Mouse (Mus musculus) hematopoietic stem cell, adult 5-6 weeks (primary cell): ENCODE data around the gene Rbm4. TPM values are rescaled to one million over a fixed set of nuclear protein-coding genes. Genes with fewer than 3 reads are reported as not detected.
"Not testable (repeated sequence)": the region's sequence is repeated elsewhere in the genome, so short reads cannot be mapped to it uniquely, and the experiment has no call there.

Experiments used
- ATAC-seq, 2 experiments: fragments of 125-278 bp in 1 of 2; replicated peaks in 1 of 2; 2 replicates each; pipeline ENCODE4 v1.8.0; 2016 to 2017; ENCODE audit warnings: inconsistent platforms in 2 of 2, mild to moderate bottlenecking in 2 of 2, moderate number of reproducible peaks in 2 of 2, low read depth in 1 of 2, moderate TSS enrichment in 1 of 2; ENCODE audit not compliant: low FRiP score in 2 of 2, poor library complexity in 2 of 2, severe bottlenecking in 2 of 2, insufficient read depth in 1 of 2, low TSS enrichment in 1 of 2
- total RNA-seq: library from RNA; stranded (forward); fragments of 172-1452, 232-1000 nt; gene quantifications from 2 replicates; pipeline ENCODE4 v1.2.3, GENCODE M21; 2017

Gene Rbm4
- 75.7 and 127 TPM in 2 replicates for total RNA-seq

GRCm38 (mm10) chr19:4793831-4794422 lies at the start of gene Rbm4:
Gene Rbm4, minus strand, starts transcription at chr19:4793901.
- peak; percentile 98 to 100 for ATAC-seq

GRCm38 (mm10) chr19:4842611-4843010 lies 48.9 kb upstream of the Rbm4 start:
- no peak for ATAC-seq

- ATAC-seq, result no peak
These were observed 47.1 kb upstream of the Rbm4 start for GRCm38 (mm10) chr19:4840848-4841247.

- ATAC-seq, result peak; percentile 94 to 96
These were observed 45.4 kb upstream of the Rbm4 start, which contains the start of the genes Ccs and Ccdc87 for GRCm38 (mm10) chr19:4839149-4839548. Gene Ccs, minus strand, starts transcription at chr19:4839332. Gene Ccdc87, plus strand, starts transcription at chr19:4839366.

- ATAC-seq, result no peak
These were observed 44.9 kb upstream of the Rbm4 start for GRCm38 (mm10) chr19:4838526-4839140.

- ATAC-seq, result no peak
These were observed 43.3 kb upstream of the Rbm4 start for GRCm38 (mm10) chr19:4837049-4837448.

GRCm38 (mm10) chr19:4836096-4836495 lies 42.4 kb upstream of the Rbm4 start:
- no peak for ATAC-seq

GRCm38 (mm10) chr19:4833977-4834376 lies 40.3 kb upstream of the Rbm4 start:
- ATAC-seq, result no peak

- ATAC-seq, result no peak
These were observed 35.5 kb upstream of the Rbm4 start for GRCm38 (mm10) chr19:4829156-4829555.

- ATAC-seq, result no peak
These were observed 34.9 kb upstream of the Rbm4 start for GRCm38 (mm10) chr19:4828444-4829114.

- ATAC-seq, result no peak
These were observed 27.1 kb upstream of the Rbm4 start for GRCm38 (mm10) chr19:4820678-4821303.

GRCm38 (mm10) chr19:4817182-4817835 lies 23.6 kb upstream of the Rbm4 start:
- no peak for ATAC-seq

- no peak for ATAC-seq
These were observed 19.3 kb upstream of the Rbm4 start for GRCm38 (mm10) chr19:4813015-4813414.

GRCm38 (mm10) chr19:4812334-4812949 lies 18.7 kb upstream of the Rbm4 start:
- ATAC-seq, result not testable (repeated sequence)

- no peak for ATAC-seq
These were observed 18.2 kb upstream of the Rbm4 start for GRCm38 (mm10) chr19:4811909-4812242.

- ATAC-seq, result peak; percentile 95 to 96
These were observed 17.6 kb upstream of the Rbm4 start, which contains the start of the genes Gm21992 and Rbm14 for GRCm38 (mm10) chr19:4811063-4811908. Gene Gm21992, minus strand, starts transcription at chr19:4811612. Gene Rbm14, minus strand, starts transcription at chr19:4811634.

- ATAC-seq, result no peak; a peak in 1 of 4 replicates
These were observed 17.0 kb upstream of the Rbm4 start for GRCm38 (mm10) chr19:4810746-4811062.
